Mouse (Mus musculus) forebrain, embryonic 13.5 days (tissue): ENCODE measurements around the gene Smad9. TPM values are rescaled to one million over a fixed set of nuclear protein-coding genes. Genes with fewer than 3 reads are reported as not detected.

Source experiments
- ATAC-seq: fragments of 200-750 bp; cut with Nextera tagmentation; 2 replicates; pipeline ENCODE4 v1.8.0; 2017
- H3K27ac ChIP-seq: fragments of 300-500 bp; sonication (generic); 2 replicates; pipeline ENCODE4 v1.5.1; 2015; ENCODE audit warnings: inconsistent platforms, mild to moderate bottlenecking, moderate library complexity
- H3K27me3 ChIP-seq: fragments of 300-500 bp; sonication (generic); 2 replicates; pipeline ENCODE4 v1.6.1; 2015; ENCODE audit warnings: mild to moderate bottlenecking, inconsistent platforms
- H3K36me3 ChIP-seq: fragments of 300-500 bp; sonication (generic); 2 replicates; pipeline ENCODE4 v1.6.1; 2015; ENCODE audit warnings: mild to moderate bottlenecking, inconsistent platforms; ENCODE audit not compliant: poor library complexity, severe bottlenecking
- H3K4me1 ChIP-seq: fragments of 300-500 bp; sonication (generic); 2 replicates; pipeline ENCODE4 v1.6.1; 2015; ENCODE audit warnings: inconsistent platforms
- H3K4me2 ChIP-seq: fragments of 300-500 bp; sonication (generic); 2 replicates; pipeline ENCODE4 v1.6.1; 2015; ENCODE audit warnings: inconsistent platforms, mild to moderate bottlenecking, moderate library complexity
- H3K4me3 ChIP-seq: fragments of 300-500 bp; sonication (generic); 2 replicates; pipeline ENCODE4 v1.5.1; 2015; ENCODE audit warnings: mild to moderate bottlenecking, inconsistent platforms
- H3K9ac ChIP-seq: fragments of 300-500 bp; sonication (generic); 2 replicates; pipeline ENCODE4 v1.6.1; 2015; ENCODE audit warnings: mild to moderate bottlenecking, inconsistent platforms
- H3K9me3 ChIP-seq: fragments of 300-500 bp; sonication (generic); replicated peaks from 2 replicates; pipeline ENCODE4 v1.6.1; 2016; ENCODE audit warnings: inconsistent platforms
- WGBS: fragments of 180-500 bp; shearing (Covaris S2); methylation state at CpG from one replicate; pipeline ENCODE4 v1.1.7; 2015; 5-methylcytosine and 5-hydroxymethylcytosine counted together
- polyA plus RNA-seq: library from polyadenylated mRNA; unstranded; fragments of >200 nt; fragmentation: Nextera tagmentation; extraction: Ambion mirVana; gene quantifications from 2 replicates; pipeline ENCODE4 v1.2.1, GENCODE M21; 2015

Smad9 gene
- polyA plus RNA-seq, 1 experiment from 2014 or later: 0.05 TPM

GRCm38 (mm10) chr3:54795379-54795778, 40.0 kb downstream of the Smad9 start:
- ATAC-seq: no peak
- Histone ChIP-seq H3K36me3 (no peaks in the 10 kb centered on the region), H3K9me3 (peaks cover 7% of the 10 kb centered on the region), H3K4me2 (no peak overlapping the region), H3K4me1 (no peaks in the 10 kb centered on the region), H3K9ac (no peak overlapping the region), H3K27me3 (no peaks in the 10 kb centered on the region), H3K4me3 (no peak overlapping the region), H3K27ac (no peak overlapping the region)
- WGBS: 90% methylated on average over 5 of the region's 5 CpGs

- WGBS: 92% methylated on average over 1 of the region's 1 CpGs
- Histone ChIP-seq H3K27me3 (no peaks in the 10 kb centered on the region), H3K4me1 (no peaks in the 10 kb centered on the region), H3K4me3 (no peak overlapping the region), H3K9ac (no peak overlapping the region), H3K4me2 (no peak overlapping the region), H3K27ac (no peak overlapping the region), H3K9me3 (peaks cover 7% of the 10 kb centered on the region), H3K36me3 (no peaks in the 10 kb centered on the region)
- no peak for ATAC-seq
These were observed 40.4 kb downstream of the Smad9 start for GRCm38 (mm10) chr3:54795806-54796205.

GRCm38 (mm10) chr3:54797211-54797610, 41.8 kb downstream of the Smad9 start:
- Histone ChIP-seq H3K4me3 (no peak overlapping the region), H3K36me3 (no peaks in the 10 kb centered on the region), H3K9me3 (peaks cover 7% of the 10 kb centered on the region), H3K4me2 (no peak overlapping the region), H3K27me3 (no peaks in the 10 kb centered on the region), H3K9ac (no peak overlapping the region), H3K4me1 (no peaks in the 10 kb centered on the region), H3K27ac (no peak overlapping the region)
- WGBS: 35% methylated on average over 16 of the region's 16 CpGs
- peak; percentile 59 for ATAC-seq

- no peak for ATAC-seq
- 97% methylated on average over 8 of the region's 8 CpGs for WGBS
These were observed 48.3 kb downstream of the Smad9 start for GRCm38 (mm10) chr3:54803713-54804112.

GRCm38 (mm10) chr3:54807061-54807661, 51.8 kb downstream of the Smad9 start:
- no peak; the same call in none of the 2 replicates for ATAC-seq
- Histone ChIP-seq H3K4me2 (peak overlapping the region; percentile 96), H3K4me1 (peaks cover 24% of the 10 kb centered on the region), H3K27ac (peak overlapping the region; percentile 94), H3K36me3 (peaks cover 20% of the 10 kb centered on the region), H3K9me3 (no peaks in the 10 kb centered on the region), H3K27me3 (no peaks in the 10 kb centered on the region), H3K9ac (peak overlapping the region; percentile 82), H3K4me3 (peak overlapping the region; percentile 69)
- whole genome bisulfite sequencing: under 1% methylated on average over 56 of the region's 56 CpGs

More at GRCm38 (mm10) chr3:54803713-54804112, 48.3 kb downstream of the Smad9 start:
- Histone ChIP-seq H3K4me2 (no peak overlapping the region), H3K27me3 (no peaks in the 10 kb centered on the region), H3K4me1 (peaks cover 24% of the 10 kb centered on the region), H3K9me3 (no peaks in the 10 kb centered on the region), H3K9ac (no peak overlapping the region), H3K4me3 (no peak overlapping the region), H3K27ac (no peak overlapping the region), H3K36me3 (peaks cover 20% of the 10 kb centered on the region)

GRCm38 (mm10) chr3:54807666-54808217, 52.4 kb downstream of the Smad9 start, which contains the start of gene Rfxap:
Rfxap (minus strand) TSS chr3:54807791.
- peaks cover 24% of the 10 kb centered on the region for H3K4me1 ChIP-seq
- peaks cover 20% of the 10 kb centered on the region for H3K36me3 ChIP-seq
- peak within 1 kb of the TSS; percentile 96 for H3K4me2 ChIP-seq
- peak; percentile 94 for ATAC-seq
- peak within 1 kb of the TSS; percentile 94 for H3K27ac ChIP-seq
- WGBS: under 1% methylated on average over 52 of the region's 52 CpGs
- no peaks in the 10 kb centered on the region for H3K27me3 ChIP-seq
- no peaks in the 10 kb centered on the region for H3K9me3 ChIP-seq
- H3K4me3 ChIP-seq: peak within 1 kb of the TSS; percentile 69
- peak within 1 kb of the TSS; percentile 82 for H3K9ac ChIP-seq

- no peak for ATAC-seq
- WGBS: 75% methylated on average over 5 of the region's 5 CpGs
- Histone ChIP-seq H3K4me2 (no peak overlapping the region), H3K9me3 (no peaks in the 10 kb centered on the region), H3K4me3 (no peak overlapping the region), H3K9ac (no peak overlapping the region), H3K4me1 (peaks cover 24% of the 10 kb centered on the region), H3K27me3 (no peaks in the 10 kb centered on the region), H3K36me3 (peaks cover 8% of the 10 kb centered on the region), H3K27ac (no peak overlapping the region)
These were observed 53.7 kb downstream of the Smad9 start for GRCm38 (mm10) chr3:54809111-54809510.

GRCm38 (mm10) chr3:54811616-54812015, 56.2 kb downstream of the Smad9 start:
- Histone ChIP-seq H3K36me3 (no peaks in the 10 kb centered on the region), H3K27me3 (no peaks in the 10 kb centered on the region), H3K4me1 (peaks cover 8% of the 10 kb centered on the region; the same call in 1 of the 2 replicates), H3K9me3 (no peaks in the 10 kb centered on the region), H3K27ac (no peak overlapping the region), H3K9ac (no peak overlapping the region), H3K4me3 (no peak overlapping the region), H3K4me2 (no peak overlapping the region)
- 57% methylated on average over 1 of the region's 1 CpGs for WGBS
- no peak for ATAC-seq

GRCm38 (mm10) chr3:54813418-54813988, 58.1 kb downstream of the Smad9 start:
- no peaks in the 10 kb centered on the region for H3K36me3 ChIP-seq
- H3K4me2 ChIP-seq: no peak overlapping the region
- H3K4me1 ChIP-seq: no peaks in the 10 kb centered on the region
- H3K4me3 ChIP-seq: no peak overlapping the region
- H3K9ac ChIP-seq: no peak overlapping the region
- no peak overlapping the region for H3K27ac ChIP-seq
- no peaks in the 10 kb centered on the region for H3K27me3 ChIP-seq
- H3K9me3 ChIP-seq: no peaks in the 10 kb centered on the region
- WGBS: 40% methylated on average over 6 of the region's 6 CpGs
- ATAC-seq: 0 out of 2 replicates have a peak, but pooled peaks have one; percentile 39

- no peak overlapping the region for H3K4me3 ChIP-seq
These were observed 59.2 kb downstream of the Smad9 start for GRCm38 (mm10) chr3:54814622-54815021.

GRCm38 (mm10) chr3:54815292-54815691, 59.9 kb downstream of the Smad9 start:
- 0 out of 2 replicates have a peak, but pooled peaks have one; percentile 27 for ATAC-seq
- Histone ChIP-seq H3K4me2 (no peak overlapping the region), H3K27me3 (no peaks in the 10 kb centered on the region), H3K9ac (no peak overlapping the region), H3K27ac (no peak overlapping the region), H3K9me3 (no peaks in the 10 kb centered on the region), H3K4me1 (no peaks in the 10 kb centered on the region), H3K36me3 (no peaks in the 10 kb centered on the region), H3K4me3 (no peak overlapping the region)
- WGBS: 29% methylated on average over 3 of the region's 3 CpGs

More at GRCm38 (mm10) chr3:54814622-54815021, 59.2 kb downstream of the Smad9 start:
- H3K4me2 ChIP-seq: no peak overlapping the region
- no peak for ATAC-seq
- H3K4me1 ChIP-seq: no peaks in the 10 kb centered on the region
- no peaks in the 10 kb centered on the region for H3K36me3 ChIP-seq
- H3K27me3 ChIP-seq: no peaks in the 10 kb centered on the region
- WGBS: 79% methylated on average over 6 of the region's 6 CpGs
- no peak overlapping the region for H3K9ac ChIP-seq
- H3K27ac ChIP-seq: no peak overlapping the region
- no peaks in the 10 kb centered on the region for H3K9me3 ChIP-seq

GRCm38 (mm10) chr3:54822526-54822925, 67.1 kb downstream of the Smad9 start:
- Histone ChIP-seq H3K4me1 (no peaks in the 10 kb centered on the region), H3K9ac (no peak overlapping the region), H3K4me2 (no peak overlapping the region), H3K27ac (no peak overlapping the region), H3K9me3 (no peaks in the 10 kb centered on the region), H3K27me3 (no peaks in the 10 kb centered on the region), H3K36me3 (no peaks in the 10 kb centered on the region), H3K4me3 (no peak overlapping the region)
- ATAC-seq: no peak
- WGBS: 69% methylated on average over 5 of the region's 5 CpGs
